Mouse (Mus musculus) cerebellum, adult 9-11 months (tissue): ENCODE results near the gene Pex14.

Experiments
- DNase-seq: peaks from one replicate; pipeline ENCODE4 v3.0.0; 2022

Pex14 gene

GRCm38 (mm10) chr4:149049351-149050159 lies 50.1 kb downstream of the Pex14 start:
- no peak for DNase-seq

DNA sequence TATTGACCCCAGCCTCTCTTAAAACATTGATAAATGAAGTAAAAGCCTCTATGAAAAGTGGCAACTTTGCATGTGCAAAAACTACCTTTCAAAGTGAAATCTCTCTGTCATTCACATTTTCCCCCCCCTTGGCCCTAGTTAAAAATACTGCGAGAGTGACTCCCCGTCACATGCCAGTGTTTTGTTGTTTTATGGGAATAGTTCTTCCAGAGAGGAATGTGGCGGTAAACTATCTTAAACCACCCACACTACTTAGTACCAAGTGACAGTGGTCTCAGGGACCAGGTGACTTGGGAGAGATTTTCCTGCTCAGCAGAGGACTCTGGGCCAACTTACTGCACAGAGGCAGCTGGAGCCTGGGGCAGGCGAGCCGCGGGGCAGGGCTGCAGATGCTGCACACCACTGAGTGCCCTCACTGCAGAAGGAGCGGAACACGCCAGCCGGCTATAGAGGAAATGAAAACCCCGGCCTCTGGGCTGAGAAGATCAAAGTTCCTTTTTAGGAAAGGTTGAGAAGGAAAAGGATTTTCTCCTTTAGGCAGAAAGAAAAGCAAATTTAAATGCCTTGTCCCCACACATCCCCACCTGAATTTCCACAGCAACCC lies 50.9 kb downstream of the Pex14 start:
- no peak for DNase-seq

- no peak for DNase-seq
These were observed 52.3 kb downstream of the Pex14 start for GRCm38 (mm10) chr4:149047360-149047759.

DNA sequence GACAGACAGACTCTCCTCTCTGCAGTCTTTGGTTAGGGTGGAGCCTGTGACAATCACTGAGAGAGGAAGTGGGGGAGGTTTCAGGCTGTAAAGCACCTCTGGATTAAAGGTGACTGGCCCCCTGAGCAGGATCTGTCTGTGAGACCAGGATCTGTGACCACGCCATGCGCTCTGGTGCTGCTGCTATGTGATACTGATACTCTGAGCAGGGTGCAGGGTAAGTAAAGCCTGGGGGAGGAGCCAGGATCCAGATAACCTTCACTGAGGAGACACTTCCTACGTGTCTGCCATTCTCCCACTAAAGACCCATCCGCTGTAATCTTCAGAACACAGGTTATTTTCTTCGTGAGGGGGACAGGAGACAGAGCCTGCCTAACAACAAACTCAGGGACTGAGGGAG lies 53.8 kb downstream of the Pex14 start:
- no peak for DNase-seq

GRCm38 (mm10) chr4:149040289-149040688 lies 59.4 kb downstream of the Pex14 start:
- no peak for DNase-seq

DNA sequence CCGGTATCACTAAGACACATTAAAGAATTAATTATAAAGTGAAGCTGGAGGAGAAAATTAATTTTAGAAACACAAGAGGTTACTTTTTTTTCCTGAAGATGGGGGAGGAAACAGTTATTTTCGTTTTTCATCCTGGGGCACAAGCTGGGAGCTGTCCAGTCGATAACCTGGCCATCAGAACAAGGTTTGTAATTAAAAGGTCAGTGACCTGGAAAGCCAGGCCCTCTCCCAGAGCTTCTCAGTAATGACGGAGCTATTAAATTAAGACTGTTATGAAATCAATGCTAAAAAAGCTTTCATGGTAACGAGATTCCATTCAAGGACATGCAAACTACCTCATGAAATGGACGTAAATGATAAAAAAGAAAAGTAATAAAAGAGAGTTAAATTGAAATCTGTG lies 62.0 kb downstream of the Pex14 start:
- no peak for DNase-seq

DNA sequence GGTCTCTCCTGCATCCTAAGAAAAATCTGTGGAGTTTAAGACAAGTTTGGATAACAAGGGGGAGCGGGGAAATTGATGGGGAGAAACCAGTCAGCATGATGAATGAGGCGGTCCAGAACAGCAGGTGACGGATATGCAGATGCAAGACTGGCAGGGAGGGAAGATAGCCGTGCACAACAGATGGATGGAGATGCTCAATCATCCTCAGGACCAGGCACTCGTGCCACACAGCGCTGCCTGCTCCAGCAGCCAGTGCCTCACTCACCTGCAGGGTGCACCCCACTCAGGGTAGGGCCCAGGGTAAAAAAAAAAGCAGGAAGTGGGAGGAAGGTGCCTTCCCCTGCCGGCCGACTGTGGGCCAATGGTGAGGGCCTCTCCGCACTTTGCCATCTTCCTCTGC lies 63.1 kb downstream of the Pex14 start:
- DNase-seq: no peak

GRCm38 (mm10) chr4:149031507-149031906 lies 68.2 kb downstream of the Pex14 start:
- DNase-seq: no peak

- no peak for DNase-seq
These were observed 72.1 kb downstream of the Pex14 start for GRCm38 (mm10) chr4:149027571-149027970.

- DNase-seq: no peak
These were observed 74.4 kb downstream of the Pex14 start for GRCm38 (mm10) chr4:149025242-149025641.

- DNase-seq: no peak
These were observed 78.7 kb downstream of the Pex14 start for GRCm38 (mm10) chr4:149021021-149021420.

DNA sequence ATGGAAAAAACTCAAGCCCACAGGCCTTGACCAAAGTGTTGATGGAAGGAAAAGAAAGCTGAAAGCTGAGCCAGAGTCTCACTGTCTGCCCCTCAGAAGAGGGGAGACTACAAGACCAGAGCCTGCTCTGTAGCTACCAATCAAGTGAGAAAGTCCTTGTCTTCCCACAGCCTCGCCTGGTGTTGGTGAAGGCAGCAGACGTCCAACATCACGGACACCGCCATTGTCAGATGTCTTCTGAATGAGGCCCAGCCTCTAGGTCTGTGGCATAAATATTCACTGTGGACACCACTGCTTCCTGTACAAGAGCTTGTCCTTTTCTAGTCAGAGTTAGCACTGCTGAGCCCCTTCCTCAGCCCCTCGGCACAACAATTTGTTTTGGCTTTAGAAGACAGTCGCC lies 80.2 kb downstream of the Pex14 start:
- no peak for DNase-seq

DNA sequence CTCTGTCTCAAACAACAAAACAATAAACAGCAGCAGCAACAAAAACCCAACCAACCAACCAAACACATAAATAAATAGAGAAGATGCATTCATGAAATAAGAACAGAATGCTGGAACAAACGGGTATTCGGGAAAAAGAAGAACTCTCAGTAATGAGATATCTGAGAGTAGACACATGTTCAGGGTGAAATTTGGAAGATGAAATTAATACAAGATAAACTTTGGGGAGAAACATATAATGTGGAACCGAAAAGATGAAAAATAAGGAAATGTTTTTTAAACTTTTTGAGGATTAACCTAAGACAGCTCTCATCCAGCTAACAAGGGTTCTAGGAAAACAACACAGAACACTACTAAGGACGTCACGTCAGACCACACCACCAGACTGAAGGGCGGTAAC lies 92.9 kb downstream of the Pex14 start:
- no peak for DNase-seq

DNA sequence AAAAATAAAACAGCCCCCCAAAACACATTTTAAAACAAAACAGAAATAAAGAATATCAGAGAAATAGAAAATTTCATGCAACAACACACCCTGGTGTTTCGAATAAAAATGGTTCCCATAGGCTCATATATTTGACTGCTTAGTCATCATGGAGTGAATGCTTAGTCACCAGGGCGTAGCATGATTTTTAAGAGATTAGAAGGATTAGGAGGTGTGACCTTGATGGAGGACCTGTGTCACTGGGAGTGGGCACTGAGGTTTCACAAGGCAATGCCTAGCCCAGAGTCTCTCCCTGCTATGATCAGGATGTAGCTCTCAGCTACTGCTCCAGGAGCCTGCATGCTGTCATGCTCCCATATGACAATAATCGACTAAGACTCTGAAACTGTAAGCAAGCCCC lies 93.6 kb downstream of the Pex14 start:
- no peak for DNase-seq

GRCm38 (mm10) chr4:149002441-149003093 lies 97.1 kb downstream of the Pex14 start:
- DNase-seq: no peak

- DNase-seq: no peak
These were observed 98.2 kb downstream of the Pex14 start for GRCm38 (mm10) chr4:149001515-149001914.

DNA sequence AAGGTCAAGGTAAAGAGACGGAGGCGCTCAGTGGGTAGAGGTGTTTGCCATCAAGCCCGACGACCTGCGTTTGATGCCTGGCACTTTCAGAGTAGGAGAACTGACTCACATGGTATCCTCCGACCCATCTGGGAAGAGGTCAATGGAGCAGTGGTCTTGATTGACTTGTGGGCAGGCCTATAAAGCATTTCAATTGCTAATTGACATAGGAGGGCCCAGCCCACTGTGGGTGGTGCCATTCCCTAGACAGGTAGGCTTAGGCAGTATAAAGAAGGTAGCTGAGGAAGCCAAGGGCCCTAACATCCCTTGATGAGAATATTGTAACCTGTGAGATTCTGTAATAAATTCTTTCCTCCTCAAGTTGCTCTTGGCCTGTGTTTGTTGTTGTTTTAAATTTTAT lies 98.9 kb downstream of the Pex14 start:
- no peak for DNase-seq

GRCm38 (mm10) chr4:148993948-148994347 lies 105.7 kb downstream of the Pex14 start:
- no peak for DNase-seq

GRCm38 (mm10) chr4:148990038-148990437 lies 109.6 kb downstream of the Pex14 start:
- DNase-seq: no peak

DNA sequence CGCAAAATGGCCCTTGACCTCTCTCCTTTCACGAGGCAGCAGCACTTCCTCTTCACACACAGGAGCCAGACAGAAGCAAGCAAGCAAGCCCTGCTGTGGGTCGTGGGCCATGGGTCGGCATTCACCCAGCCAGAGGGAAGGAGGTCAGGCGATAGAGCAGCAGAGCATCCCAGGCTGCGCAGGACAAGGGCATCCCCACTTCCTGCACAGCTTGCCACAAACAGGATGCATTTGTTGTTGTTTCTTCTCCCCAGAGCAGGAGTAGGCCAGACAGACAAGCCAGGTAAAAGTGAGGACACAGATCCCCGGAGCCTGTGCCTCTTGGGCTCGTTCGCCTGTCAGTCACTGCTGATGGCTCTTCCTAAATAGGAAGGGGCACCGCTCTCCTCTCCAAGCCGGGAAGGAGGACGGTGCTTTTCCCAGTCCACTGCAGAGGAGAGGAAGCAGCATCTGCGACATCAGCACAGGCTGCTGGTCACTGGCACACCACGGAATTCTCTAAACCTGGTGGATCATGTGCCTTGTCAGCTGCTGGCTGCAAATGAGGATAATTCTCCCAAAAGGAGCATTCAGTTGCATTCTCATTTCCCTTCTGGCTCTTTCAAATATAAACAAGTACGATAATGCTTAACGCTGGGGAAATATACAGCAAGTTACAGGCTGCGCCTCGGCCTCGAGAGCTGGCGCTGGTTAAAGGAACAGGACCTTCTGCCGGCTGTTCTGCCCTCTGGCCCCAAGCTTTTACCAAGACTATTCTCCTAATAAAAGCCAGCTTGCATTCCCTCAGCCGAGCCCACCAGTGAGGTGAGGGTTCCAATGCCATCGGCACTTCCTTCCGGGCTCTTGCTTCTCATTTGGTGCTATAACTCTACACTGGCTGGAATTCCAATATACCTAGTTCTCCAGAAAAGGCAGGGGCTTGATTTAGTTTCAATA lies 113.9 kb downstream of the Pex14 start:
- DNase-seq: no peak

- DNase-seq: no peak
These were observed 114.8 kb downstream of the Pex14 start for GRCm38 (mm10) chr4:148984701-148985540.

DNA sequence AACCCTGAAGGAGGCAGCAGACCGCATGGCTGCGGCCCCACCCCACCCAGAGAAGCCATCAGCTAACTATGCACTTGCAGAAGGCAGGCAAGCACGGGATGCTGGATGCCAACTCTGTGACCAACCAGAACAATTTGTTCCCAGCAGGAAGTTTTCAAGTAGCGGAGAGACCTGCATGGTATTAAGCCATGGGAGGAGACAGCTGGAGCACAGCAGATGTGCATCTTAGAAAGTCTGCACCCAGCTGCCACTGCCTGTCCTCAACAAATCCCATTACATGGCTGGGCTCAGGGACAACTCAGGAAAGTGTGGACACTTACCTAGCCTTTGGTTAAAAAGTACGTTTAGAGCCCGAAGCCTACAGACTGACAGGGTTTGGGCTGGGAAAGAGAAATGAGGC lies 117.4 kb downstream of the Pex14 start:
- no peak for DNase-seq
